Mouse (Mus musculus): ENCODE data around the gene Chad. TPM values are rescaled to one million over a fixed set of nuclear protein-coding genes. Genes with fewer than 3 reads are reported as not detected.

Chad gene
- polyA plus RNA-seq, 1 experiment: 0.10 TPM

GRCm38 (mm10) chr11:94580111-94580740 is 15.4 kb downstream of the Chad start:
- Histone ChIP-seq H3K27me3 (ENCODE audit: control insufficient read depth, insufficient read depth, insufficient read length) (no peaks in the 10 kb centered on the region), H3ac (ENCODE audit: control insufficient read depth, insufficient read length) (no peak overlapping the region), H3K36me3 (ENCODE audit: control insufficient read depth, insufficient read depth) (no peaks in the 10 kb centered on the region), H3K79me2 (ENCODE audit: control insufficient read depth, insufficient read depth) (no peaks in the 10 kb centered on the region), H3K4me2 (ENCODE audit: low read depth) (no peak overlapping the region), H3K4me3 (no peak overlapping the region)
- TF ChIP-seq POLR2A (IDR thresholded peaks at IDR 0.05; ENCODE audit: insufficient read length, low read depth) (no peak), TCF3 (IDR thresholded peaks at IDR 0.05; ENCODE audit: insufficient read length, low read depth) (no peak), POLR2AphosphoS2 (IDR thresholded peaks at IDR 0.05; ENCODE audit: insufficient read length, low read depth) (no peak), MAX (IDR thresholded peaks at IDR 0.05; ENCODE audit: low read depth) (no peak), SRF (IDR thresholded peaks at IDR 0.05; ENCODE audit: control insufficient read depth, insufficient read length, low read depth) (no peak), USF1 (IDR thresholded peaks at IDR 0.05; ENCODE audit: low read depth) (no peak), E2F4 (IDR thresholded peaks at IDR 0.05; ENCODE audit: insufficient read depth) (no peak), CEBPB (IDR thresholded peaks at IDR 0.05; ENCODE audit: insufficient read depth, poor library complexity, severe bottlenecking) (no peak), MYOD1 (IDR thresholded peaks at IDR 0.05; ENCODE audit: control insufficient read depth in 1 of 3, insufficient read length in 2 of 3, low read depth in 2 of 3) (no peak), TCF12 (IDR thresholded peaks at IDR 0.05; ENCODE audit: insufficient read depth, poor library complexity, severe bottlenecking) (no peak)

GRCm38 (mm10) chr11:94585091-94585490 is 20.2 kb downstream of the Chad start:
- H3ac ChIP-seq (ENCODE audit: control insufficient read depth, insufficient read length): no peak overlapping the region
- no peaks in the 10 kb centered on the region for H3K27me3 ChIP-seq (ENCODE audit: control insufficient read depth, insufficient read depth, insufficient read length)
- TF ChIP-seq SRF (IDR thresholded peaks at IDR 0.05; ENCODE audit: control insufficient read depth, insufficient read length, low read depth) (no peak), TCF12 (IDR thresholded peaks at IDR 0.05; ENCODE audit: insufficient read depth, poor library complexity, severe bottlenecking) (no peak), MYOG (IDR thresholded peaks at IDR 0.05; ENCODE audit: control insufficient read depth in 1 of 3, insufficient read depth in 1 of 3, insufficient read length in 2 of 3, low read depth in 2 of 3) (no peak), USF1 (IDR thresholded peaks at IDR 0.05; ENCODE audit: low read depth) (no peak), E2F4 (IDR thresholded peaks at IDR 0.05; ENCODE audit: insufficient read depth) (no peak), MAX (IDR thresholded peaks at IDR 0.05; ENCODE audit: low read depth) (no peak), REST (IDR thresholded peaks at IDR 0.05; ENCODE audit: insufficient read depth, insufficient read length) (no peak), TCF3 (IDR thresholded peaks at IDR 0.05; ENCODE audit: insufficient read length, low read depth) (no peak), MYOD1 (IDR thresholded peaks at IDR 0.05; ENCODE audit: control insufficient read depth in 1 of 3, insufficient read length in 2 of 3, low read depth in 2 of 3) (no peak)
- no peak overlapping the region for H3K4me3 ChIP-seq
- no peak overlapping the region for H3K4me2 ChIP-seq (ENCODE audit: low read depth)
- no peaks in the 10 kb centered on the region for H3K36me3 ChIP-seq (ENCODE audit: control insufficient read depth, insufficient read depth)
- peaks cover 3% of the 10 kb centered on the region for H3K79me2 ChIP-seq (ENCODE audit: control insufficient read depth, insufficient read depth)

- H3ac ChIP-seq (ENCODE audit: control insufficient read depth, insufficient read length): no peak overlapping the region
- no peak overlapping the region for H3K4me3 ChIP-seq
- peaks cover 3% of the 10 kb centered on the region for H3K79me2 ChIP-seq (ENCODE audit: control insufficient read depth, insufficient read depth)
- H3K36me3 ChIP-seq (ENCODE audit: control insufficient read depth, insufficient read depth): no peaks in the 10 kb centered on the region
- H3K4me2 ChIP-seq (ENCODE audit: low read depth): no peak overlapping the region
- H3K27me3 ChIP-seq (ENCODE audit: control insufficient read depth, insufficient read depth, insufficient read length): no peaks in the 10 kb centered on the region
- TF ChIP-seq TCF3 (IDR thresholded peaks at IDR 0.05; ENCODE audit: insufficient read length, low read depth) (no peak), TCF12 (IDR thresholded peaks at IDR 0.05; ENCODE audit: insufficient read depth, poor library complexity, severe bottlenecking) (no peak), SRF (IDR thresholded peaks at IDR 0.05; ENCODE audit: control insufficient read depth, insufficient read length, low read depth) (no peak), POLR2AphosphoS2 (IDR thresholded peaks at IDR 0.05; ENCODE audit: insufficient read length, low read depth) (no peak), REST (IDR thresholded peaks at IDR 0.05; ENCODE audit: insufficient read depth, insufficient read length) (no peak), MYOD1 (IDR thresholded peaks at IDR 0.05; ENCODE audit: control insufficient read depth in 1 of 3, insufficient read length in 2 of 3, low read depth in 2 of 3) (no peak), POLR2A (IDR thresholded peaks at IDR 0.05; ENCODE audit: insufficient read length, low read depth) (no peak), MYOG (IDR thresholded peaks at IDR 0.05; ENCODE audit: control insufficient read depth in 1 of 3, insufficient read depth in 1 of 3, insufficient read length in 2 of 3, low read depth in 2 of 3) (no peak), MAX (IDR thresholded peaks at IDR 0.05; ENCODE audit: low read depth) (no peak), CEBPB (IDR thresholded peaks at IDR 0.05; ENCODE audit: insufficient read depth, poor library complexity, severe bottlenecking) (no peak), USF1 (IDR thresholded peaks at IDR 0.05; ENCODE audit: low read depth) (no peak), E2F4 (IDR thresholded peaks at IDR 0.05; ENCODE audit: insufficient read depth) (no peak)
These were observed 22.7 kb downstream of the Chad start for GRCm38 (mm10) chr11:94587511-94587910.

- no peaks in the 10 kb centered on the region for H3K79me2 ChIP-seq (ENCODE audit: control insufficient read depth, insufficient read depth)
- no peaks in the 10 kb centered on the region for H3K27me3 ChIP-seq (ENCODE audit: control insufficient read depth, insufficient read depth, insufficient read length)
- H3K4me3 ChIP-seq: no peak overlapping the region
- H3ac ChIP-seq (ENCODE audit: control insufficient read depth, insufficient read length): no peak overlapping the region
- no peak overlapping the region for H3K4me2 ChIP-seq (ENCODE audit: low read depth)
- H3K36me3 ChIP-seq (ENCODE audit: control insufficient read depth, insufficient read depth): no peaks in the 10 kb centered on the region
- TF ChIP-seq TCF3 (IDR thresholded peaks at IDR 0.05; ENCODE audit: insufficient read length, low read depth) (no peak), TCF12 (IDR thresholded peaks at IDR 0.05; ENCODE audit: insufficient read depth, poor library complexity, severe bottlenecking) (no peak), E2F4 (IDR thresholded peaks at IDR 0.05; ENCODE audit: insufficient read depth) (no peak), REST (IDR thresholded peaks at IDR 0.05; ENCODE audit: insufficient read depth, insufficient read length) (no peak), MAX (IDR thresholded peaks at IDR 0.05; ENCODE audit: low read depth) (no peak), POLR2AphosphoS2 (IDR thresholded peaks at IDR 0.05; ENCODE audit: insufficient read length, low read depth) (no peak), MYOD1 (IDR thresholded peaks at IDR 0.05; ENCODE audit: control insufficient read depth in 1 of 3, insufficient read length in 2 of 3, low read depth in 2 of 3) (no peak), USF1 (IDR thresholded peaks at IDR 0.05; ENCODE audit: low read depth) (no peak), CEBPB (IDR thresholded peaks at IDR 0.05; ENCODE audit: insufficient read depth, poor library complexity, severe bottlenecking) (no peak), SRF (IDR thresholded peaks at IDR 0.05; ENCODE audit: control insufficient read depth, insufficient read length, low read depth) (no peak), POLR2A (IDR thresholded peaks at IDR 0.05; ENCODE audit: insufficient read length, low read depth) (no peak), MYOG (IDR thresholded peaks at IDR 0.05; ENCODE audit: control insufficient read depth in 1 of 3, insufficient read depth in 1 of 3, insufficient read length in 2 of 3, low read depth in 2 of 3) (no peak)
These were observed 31.5 kb downstream of the Chad start for GRCm38 (mm10) chr11:94596311-94596852.

All from myocyte (in vitro differentiated cells).